Mouse (Mus musculus): ENCODE results near the gene Gm28870. TPM values are rescaled to one million over a fixed set of nuclear protein-coding genes. Genes with fewer than 3 reads are reported as not detected.
"Not testable (repeated sequence)": the region's sequence is repeated elsewhere in the genome, so short reads cannot be mapped to it uniquely, and the experiment has no call there.

Gm28870 gene
- polyA plus RNA-seq (2011; ENCODE audit: insufficient read depth, insufficient read length, low read depth, missing spikeins) = not detected in 2 replicates

DNA sequence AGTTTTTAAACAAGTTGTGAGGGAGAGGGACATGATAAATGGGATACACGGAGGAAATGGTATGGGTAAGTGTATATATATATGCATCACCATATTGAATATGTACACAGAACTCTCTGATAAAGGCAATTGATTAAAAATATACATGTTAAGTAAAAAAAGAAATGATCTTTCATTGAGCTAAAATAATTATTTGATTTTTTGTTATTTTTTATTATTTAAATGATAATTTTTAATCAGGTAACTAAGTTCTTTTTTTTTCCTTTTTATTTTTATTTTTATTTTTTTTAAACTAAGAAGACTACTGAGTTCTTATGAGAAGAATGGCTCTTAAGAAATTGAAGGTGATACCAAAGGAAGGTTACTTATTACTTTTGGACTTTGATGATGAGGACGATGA lies at the start of gene Gm28870:
TSS of gene Gm28870 (plus strand) at position 301 of the 400 bp plus-strand sequence.
- not testable (repeated sequence) for H3K36me3 ChIP-seq (ENCODE audit: control insufficient read depth, insufficient read depth, low read length, poor library complexity, severe bottlenecking); H3K27me3 ChIP-seq (ENCODE audit: control insufficient read depth, insufficient read depth, low read length, poor library complexity, severe bottlenecking); H3K9me3 ChIP-seq (replicated peaks; ENCODE audit: control insufficient read depth, insufficient read depth, low read length, poor library complexity, severe bottlenecking); H3K4me3 ChIP-seq (ENCODE audit: low read depth, low read length); H3K4me1 ChIP-seq (ENCODE audit: control insufficient read depth, insufficient read depth, low read length); H3K9ac ChIP-seq (ENCODE audit: low read depth, poor library complexity, severe bottlenecking); H3K27ac ChIP-seq (ENCODE audit: insufficient read depth, low read length)
